Mouse (Mus musculus) CH12.LX (cell line): ENCODE measurements around the gene Gm5105. TPM values are rescaled to one million over a fixed set of nuclear protein-coding genes. Genes with fewer than 3 reads are reported as not detected.

Experiments
- DNase-seq: peaks from one replicate; pipeline ENCODE4 v3.0.0-alpha.2; 2013; ENCODE audit errors: extremely low read depth
- H3K27ac ChIP-seq: 2 replicates; pipeline ENCODE4 v1.5.1; 2012; ENCODE audit warnings: low read depth, mild to moderate bottlenecking, control low read depth, moderate library complexity; ENCODE audit not compliant: insufficient read depth
- H3K27me3 ChIP-seq: replicated peaks from 2 replicates; pipeline ENCODE3; 2012; ENCODE audit warnings: inconsistent platforms
- H3K36me3 ChIP-seq, 2 experiments: replicated peaks in 1 of 2; 2 replicates each; pipeline versions ENCODE3 to v1.6.1; 2012; ENCODE audit warnings: inconsistent platforms in 1 of 2, low read length in 1 of 2, mild to moderate bottlenecking in 1 of 2, mixed read lengths in 1 of 2, moderate library complexity in 1 of 2; ENCODE audit not compliant: control insufficient read depth in 1 of 2, insufficient read depth in 1 of 2
- H3K4me1 ChIP-seq, 2 experiments: 2 replicates each; pipeline ENCODE4 v1.6.1; 2012; ENCODE audit warnings: inconsistent platforms in 1 of 2, moderate library complexity in 1 of 2; ENCODE audit not compliant: insufficient read depth in 2 of 2, control insufficient read depth in 1 of 2
- H3K4me2 ChIP-seq: 2 replicates; pipeline ENCODE4 v1.6.1; 2012; ENCODE audit warnings: low read depth, mild to moderate bottlenecking, control low read depth; ENCODE audit not compliant: poor library complexity, insufficient read depth, severe bottlenecking
- H3K4me3 ChIP-seq, 3 experiments: fragments of 150-350 bp in 1 of 3; sonication (generic) in 1 of 3; replicated peaks in 1 of 3; 2 replicates each; pipeline versions ENCODE3 to v1.5.1; 2011 to 2012; ENCODE audit warnings: low read depth in 2 of 3, low read length in 2 of 3, mild to moderate bottlenecking in 2 of 3, moderate library complexity in 2 of 3, control low read depth in 1 of 3, improper control_type of control experiment in 1 of 3, inconsistent platforms in 1 of 3, mixed read lengths in 1 of 3; ENCODE audit not compliant: poor library complexity in 1 of 3
- H3K79me2 ChIP-seq: replicated peaks from 2 replicates; pipeline ENCODE4 v1.6.1; 2012; ENCODE audit warnings: mild to moderate bottlenecking, moderate library complexity; ENCODE audit not compliant: control insufficient read depth, poor library complexity, insufficient read depth, severe bottlenecking; ENCODE audit errors: extremely low read depth
- H3K9ac ChIP-seq: 2 replicates; pipeline ENCODE4 v1.6.1; 2012; ENCODE audit warnings: low read depth, mild to moderate bottlenecking, control low read depth, moderate library complexity; ENCODE audit not compliant: insufficient read depth
- H3K9me3 ChIP-seq: replicated peaks from 2 replicates; pipeline ENCODE3; 2012; ENCODE audit warnings: low read length, inconsistent platforms, mixed read lengths
- BHLHE40 ChIP-seq: IDR thresholded peaks from 2 replicates; pipeline ENCODE4 v1.6.1; 2011; ENCODE audit warnings: mild to moderate bottlenecking, low read depth, low read length, improper control_type of control experiment
- CHD1 ChIP-seq: IDR thresholded peaks from 2 replicates; pipeline ENCODE4 v1.6.1; 2012; ENCODE audit warnings: low read depth, low read length, improper control_type of control experiment, inconsistent platforms
- CTCF ChIP-seq, 2 experiments: IDR thresholded peaks in 1 of 2; conservative IDR thresholded peaks in 1 of 2; 2 replicates each; pipeline ENCODE4 v1.5.1; 2011 to 2012; ENCODE audit warnings: low read depth in 2 of 2, low read length in 2 of 2, improper control_type of control experiment in 1 of 2, inconsistent platforms in 1 of 2, mild to moderate bottlenecking in 1 of 2, moderate library complexity in 1 of 2
- E2F4 ChIP-seq: IDR thresholded peaks from 2 replicates; pipeline ENCODE4 v1.6.1; 2011; ENCODE audit warnings: low read depth, low read length, improper control_type of control experiment; ENCODE audit not compliant: insufficient replicate concordance
- ELF1 ChIP-seq: IDR thresholded peaks from 2 replicates; pipeline ENCODE4 v1.6.1; 2014; ENCODE audit warnings: low read depth, mild to moderate bottlenecking, inconsistent platforms, low read length, improper control_type of control experiment
- EP300 ChIP-seq: IDR thresholded peaks from 2 replicates; pipeline ENCODE4 v1.6.1; 2011; ENCODE audit warnings: low read length, improper control_type of control experiment
- ETS1 ChIP-seq: conservative IDR thresholded peaks from 2 replicates; pipeline ENCODE4 v1.6.1; 2012; ENCODE audit warnings: low read depth, mild to moderate bottlenecking, inconsistent platforms, low read length, improper control_type of control experiment, moderate library complexity
- GABPA ChIP-seq: IDR thresholded peaks from 2 replicates; pipeline ENCODE4 v1.6.1; 2012; ENCODE audit warnings: low read depth, low read length, improper control_type of control experiment, inconsistent platforms; ENCODE audit not compliant: insufficient replicate concordance
- HCFC1 ChIP-seq: IDR thresholded peaks from 2 replicates; pipeline ENCODE4 v1.6.1; 2012; ENCODE audit warnings: low read depth, mild to moderate bottlenecking, inconsistent platforms, low read length, improper control_type of control experiment
- JUND ChIP-seq: conservative IDR thresholded peaks from 2 replicates; pipeline ENCODE4 v1.6.1; 2011; ENCODE audit warnings: low read depth, low read length, improper control_type of control experiment
- KAT2A ChIP-seq: IDR thresholded peaks from 2 replicates; pipeline ENCODE4 v1.6.1; 2012; ENCODE audit warnings: low read length, improper control_type of control experiment, inconsistent platforms; ENCODE audit not compliant: insufficient replicate concordance
- MAFK ChIP-seq: IDR thresholded peaks from 2 replicates; pipeline ENCODE4 v1.6.1; 2011; ENCODE audit warnings: low read length, improper control_type of control experiment; ENCODE audit not compliant: insufficient replicate concordance
- MAX ChIP-seq: IDR thresholded peaks from 2 replicates; pipeline ENCODE4 v1.6.1; 2011; ENCODE audit warnings: low read length, improper control_type of control experiment
- MAZ ChIP-seq: IDR thresholded peaks from 2 replicates; pipeline ENCODE4 v1.6.1; 2012; ENCODE audit warnings: low read depth, mild to moderate bottlenecking, inconsistent platforms, low read length, improper control_type of control experiment, moderate library complexity
- MEF2A ChIP-seq: IDR thresholded peaks from 2 replicates; pipeline ENCODE4 v1.6.1; 2014; ENCODE audit warnings: low read depth, mild to moderate bottlenecking, inconsistent platforms, low read length, improper control_type of control experiment, borderline replicate concordance
- MXI1 ChIP-seq: IDR thresholded peaks from 2 replicates; pipeline ENCODE4 v1.6.1; 2011; ENCODE audit warnings: mild to moderate bottlenecking, low read depth, low read length, improper control_type of control experiment
- MYC ChIP-seq: IDR thresholded peaks from 2 replicates; pipeline ENCODE4 v1.6.1; 2011; ENCODE audit warnings: low read depth, mild to moderate bottlenecking, improper control_type of control experiment, low read length
- NELFE ChIP-seq: IDR thresholded peaks from 2 replicates; pipeline ENCODE4 v1.6.1; 2011; ENCODE audit warnings: low read depth, low read length, improper control_type of control experiment
- PAX5 ChIP-seq: IDR thresholded peaks from 2 replicates; pipeline ENCODE4 v1.6.1; 2012; ENCODE audit warnings: low read length, inconsistent platforms, mixed read lengths
- POLR2A ChIP-seq: IDR thresholded peaks from 2 replicates; pipeline ENCODE4 v1.6.1; 2011; ENCODE audit warnings: low read depth, mild to moderate bottlenecking, improper control_type of control experiment, low read length
- RCOR1 ChIP-seq: conservative IDR thresholded peaks from 2 replicates; pipeline ENCODE4 v1.6.1; 2012; ENCODE audit warnings: low read depth, mild to moderate bottlenecking, inconsistent platforms, low read length, improper control_type of control experiment
- TBP ChIP-seq: conservative IDR thresholded peaks from 2 replicates; pipeline ENCODE4 v1.6.1; 2011; ENCODE audit warnings: low read depth, low read length, improper control_type of control experiment
- TCF12 ChIP-seq: IDR thresholded peaks from 2 replicates; pipeline ENCODE4 v1.6.1; 2014; ENCODE audit warnings: low read depth, mild to moderate bottlenecking, inconsistent platforms, low read length, improper control_type of control experiment
- USF1 ChIP-seq: IDR thresholded peaks from 2 replicates; pipeline ENCODE4 v1.6.1; 2014; ENCODE audit warnings: low read depth, mild to moderate bottlenecking, inconsistent platforms, low read length, improper control_type of control experiment
- USF2 ChIP-seq: conservative IDR thresholded peaks from 2 replicates; pipeline ENCODE4 v1.6.1; 2011; ENCODE audit warnings: low read depth, low read length, improper control_type of control experiment
- ZC3H11A ChIP-seq: IDR thresholded peaks from 2 replicates; pipeline ENCODE4 v1.6.1; 2012; ENCODE audit warnings: low read depth, mild to moderate bottlenecking, inconsistent platforms, low read length, improper control_type of control experiment
- ZKSCAN1 ChIP-seq: IDR thresholded peaks from 2 replicates; pipeline ENCODE4 v1.6.1; 2012; ENCODE audit warnings: low read depth, inconsistent platforms, low read length, improper control_type of control experiment, borderline replicate concordance
- ZMIZ1 ChIP-seq: IDR thresholded peaks from 2 replicates; pipeline ENCODE4 v1.6.1; 2012; ENCODE audit warnings: low read depth, mild to moderate bottlenecking, inconsistent platforms, low read length, improper control_type of control experiment
- ZNF384 ChIP-seq: IDR thresholded peaks from 2 replicates; pipeline ENCODE4 v1.6.1; 2012; ENCODE audit warnings: low read depth, low read length, improper control_type of control experiment, inconsistent platforms
- dilution Hi-C: fragments of 300-500 bp; cut with MboI; formaldehyde crosslinking; loops from 2 replicates; pipeline ENCODE4 v1.14.3; 2020; ENCODE audit warnings: low sequenced_read_pairs; ENCODE audit not compliant: extremely low pct_unique_long_range_greater_than_20kb, extremely low pct_ligation_motif_present
- in situ Hi-C: fragments of 300-500 bp; cut with MboI; formaldehyde crosslinking; loops from 3 replicates; pipeline ENCODE4 v1.14.3; 2019; ENCODE audit warnings: low sequenced_read_pairs, low pct_ligation_motif_present, low pct_unique_long_range_greater_than_20kb, mixed read lengths
- polyA plus RNA-seq: library from polyadenylated mRNA; unstranded; fragments of >175 nt; gene quantifications from 2 replicates; pipeline ENCODE4 v1.2.1, GENCODE M21; 2012; ENCODE audit warnings: low read depth; ENCODE audit not compliant: insufficient read length
- total RNA-seq, 2 experiments: library from RNA; depleted of rRNA; stranded (reverse); fragments of 300-350 nt in 1 of 2; fragments of >200 nt in 1 of 2; gene quantifications; 2 replicates each; pipeline ENCODE4 v1.2.3; 2012 to 2014

The Gm5105 gene
- total and polyA plus RNA-seq, 3 experiments, result 0.13 TPM; not detected in 2

DNA sequence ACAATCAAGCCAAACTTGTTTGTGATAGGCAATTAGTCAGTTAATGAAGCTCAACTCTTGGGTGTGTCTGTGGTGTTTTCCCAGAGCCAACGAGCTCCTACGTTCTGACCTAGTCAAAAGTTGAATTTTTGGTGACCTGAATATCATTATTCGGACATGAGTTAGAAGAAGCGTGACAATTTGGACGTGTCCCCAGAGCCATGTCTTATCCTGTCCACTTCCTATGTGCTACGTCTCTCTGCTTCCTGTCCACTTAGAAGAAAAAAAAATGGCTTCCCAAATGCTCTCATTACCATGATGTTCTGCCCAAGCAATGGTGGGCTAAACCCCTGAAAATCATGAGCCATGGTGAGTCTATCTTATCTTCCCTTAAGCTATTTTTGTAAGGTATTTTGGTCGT is 63.9 kb downstream of the Gm5105 start:
- no peak for DNase-seq
- dilution Hi-C loops, result no loop called here
- no peaks in the 10 kb centered on the region for H3K27me3 ChIP-seq
- TF ChIP-seq TBP, result 0 out of 2 replicates have a peak, but pooled peaks have one; percentile 16
- no peak for TF ChIP-seq MAZ
- 0 out of 2 replicates have a peak, but pooled peaks have one; percentile 29 for TF ChIP-seq TCF12
- TF ChIP-seq ETS1, result 0 out of 2 replicates have a peak, but pooled peaks have one; percentile 33
- no peak for TF ChIP-seq USF1
- peak; percentile 32 for TF ChIP-seq EP300
- TF ChIP-seq MYC, result peak; percentile 60; the same call in 1 of the 2 replicates
- TF ChIP-seq KAT2A, result no peak
- TF ChIP-seq ZNF384, result peak; percentile 70
- no peak for TF ChIP-seq PAX5
- TF ChIP-seq MAX, result no peak
- TF ChIP-seq MEF2A, result 0 out of 2 replicates have a peak, but pooled peaks have one; percentile 20
- peak; percentile 56; the same call in 1 of the 2 replicates for TF ChIP-seq ELF1
- 0 out of 2 replicates have a peak, but pooled peaks cover 3% of the 10 kb centered on the region for H3K79me2 ChIP-seq
- H3K4me3 ChIP-seq, result peak overlapping the region in 1 of 3 experiments; percentile 1
- in situ Hi-C loops, result loop anchor here (5.0 kb wide), 1 partner anchor 64 kb away; the partner anchor contains the start of genes 1110002E22Rik and Gm5105
- no peak overlapping the region; the same call in 1 of the 2 replicates for H3K9ac ChIP-seq
- peaks cover 22 to 75% of the 10 kb centered on the region in 2 experiments for H3K4me1 ChIP-seq
- no peaks in the 10 kb centered on the region for H3K36me3 ChIP-seq
- peaks cover 7% of the 10 kb centered on the region for H3K9me3 ChIP-seq
- peak overlapping the region; percentile 89 for H3K27ac ChIP-seq
- H3K4me2 ChIP-seq, result 0 out of 2 replicates have a peak overlapping the region, but pooled peaks have one; percentile 6

DNA sequence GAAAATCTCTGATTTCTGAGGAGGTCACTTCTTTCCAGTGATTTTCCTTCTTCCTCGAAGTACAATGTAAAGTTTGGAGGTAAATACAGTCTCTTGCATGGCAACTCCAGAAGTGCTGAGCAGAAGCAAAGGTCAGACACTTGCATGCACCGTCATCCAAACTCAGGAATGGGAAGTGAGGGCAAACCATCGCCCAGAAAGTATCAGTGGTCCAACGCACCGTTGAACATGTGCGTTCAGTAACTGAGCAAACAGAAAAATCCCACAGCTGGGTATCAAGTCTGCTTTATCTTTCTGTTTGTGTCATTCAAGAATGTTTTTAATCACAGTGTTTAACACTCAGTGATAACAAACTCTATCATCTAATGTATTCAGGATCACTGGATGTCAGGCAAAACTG is 64.6 kb downstream of the Gm5105 start:
- no peaks in the 10 kb centered on the region for H3K36me3 ChIP-seq
- H3K4me2 ChIP-seq, result peak overlapping the region; percentile 96
- peaks cover 7% of the 10 kb centered on the region for H3K9me3 ChIP-seq
- peak; percentile 78 for DNase-seq
- H3K27me3 ChIP-seq, result no peaks in the 10 kb centered on the region
- dilution Hi-C loops, result no loop called here
- 0 out of 2 replicates have a peak, but pooled peaks cover 3% of the 10 kb centered on the region for H3K79me2 ChIP-seq
- H3K27ac ChIP-seq, result peak overlapping the region; percentile 89
- in situ Hi-C loops, result loop anchor here (5.0 kb wide), 1 partner anchor 65 kb away; the partner anchor contains the start of genes 1110002E22Rik and Gm5105
- peaks cover 25 to 74% of the 10 kb centered on the region in 2 experiments for H3K4me1 ChIP-seq
- H3K9ac ChIP-seq, result peak overlapping the region; percentile 51
- peak overlapping the region in 1 of 3 experiments; percentile 15 for H3K4me3 ChIP-seq
- TF ChIP-seq MYC (peak; percentile 95), CHD1 (peak; percentile 72; the same call in 1 of the 2 replicates), MEF2A (0 out of 2 replicates have a peak, but pooled peaks have one; percentile 16), ETS1 (peak; percentile 73), GABPA (no peak), JUND (0 out of 2 replicates have a peak, but pooled peaks have one; percentile 61), POLR2A (no peak; the same call in none of the 2 replicates), ZKSCAN1 (no peak), E2F4 (no peak), HCFC1 (0 out of 2 replicates have a peak, but pooled peaks have one; percentile 3), ZNF384 (no peak; the same call in 1 of the 2 replicates), TCF12 (peak; percentile 55; the same call in 1 of the 2 replicates), ZMIZ1 (0 out of 2 replicates have a peak, but pooled peaks have one; percentile 57), NELFE (no peak), ZC3H11A (no peak), ELF1 (0 out of 2 replicates have a peak, but pooled peaks have one; percentile 23), MAFK (peak; percentile 71; the same call in 1 of the 2 replicates), BHLHE40 (peak; percentile 86), USF2 (peak; percentile 19; the same call in 1 of the 2 replicates), CTCF (conservative IDR thresholded peaks at IDR 0.05 in 1 of 2, IDR thresholded peaks at IDR 0.05 in 1 of 2; ENCODE audit: low read depth in 2 of 2, low read length in 2 of 2) (no peak), RCOR1 (no peak), MXI1 (peak; percentile 83), PAX5 (no peak), USF1 (no peak)
